Mouse (Mus musculus): ENCODE results near the gene Adarb1.

DNA sequence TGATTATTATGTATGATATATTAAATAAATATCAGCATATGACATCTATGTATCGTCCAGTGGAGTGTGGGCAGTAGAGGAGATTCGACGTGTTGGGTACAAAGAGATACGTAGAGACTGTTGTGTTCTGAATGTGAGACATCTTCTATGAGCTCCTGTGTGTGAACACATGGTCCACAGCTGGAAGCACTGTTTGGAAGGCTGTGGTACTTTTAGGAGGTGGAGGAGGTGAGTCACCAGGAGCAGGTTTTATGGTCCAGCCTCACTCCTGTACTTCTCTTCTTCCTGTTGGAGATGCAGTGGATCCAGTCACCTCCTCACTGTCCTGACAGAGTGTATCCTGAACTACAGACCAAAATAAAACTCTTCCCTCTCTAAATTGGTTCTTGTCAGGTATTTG is 38.9 kb downstream of the Adarb1 start:
- no peak for TF ChIP-seq CTCF (conservative IDR thresholded peaks at IDR 0.05; ENCODE audit: insufficient read depth, insufficient read length, low read depth, low read length)
- TF ChIP-seq POLR2A (IDR thresholded peaks at IDR 0.05; ENCODE audit: low read depth, low read length) = no peak
